Comparison of ENCODE assay signal across 22 mouse cellular contexts in the genomic region with DNA sequence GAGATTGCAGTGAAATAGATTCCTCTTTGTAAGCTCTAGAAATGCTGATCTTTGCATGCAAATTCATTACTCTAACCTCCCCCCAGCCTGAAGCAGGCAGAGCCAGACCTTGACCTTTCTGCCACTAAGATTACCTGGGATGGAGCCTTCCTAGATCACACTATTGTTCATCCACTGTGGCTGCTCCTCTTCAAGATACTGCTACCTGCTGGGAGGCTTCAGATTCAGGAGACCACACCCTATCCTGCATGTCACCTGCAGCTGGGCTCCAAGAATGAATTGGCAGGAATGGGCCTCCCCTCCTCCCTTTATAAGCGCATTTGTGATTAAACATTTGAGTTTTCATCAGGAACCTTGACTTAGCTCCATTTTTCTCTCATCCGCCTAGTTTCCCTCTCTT.
DNase-seq lines count a peak whose midpoint lies in the region; TF ChIP-seq lines count a peak whose summit lies in the region.
"Had no signal": no experiment of that assay in that cellular context is flagged by ENCODE, and none has a peak within 500 bp of the region (broad histone marks: within the 10 kb centered on the region; RNA-seq: fewer than 3 reads in every experiment).

No protein-coding gene starts in this region.

- no peaks in the 10 kb centered on the region for H3K9me3 ChIP-seq in ES-Bruce4 (replicated peaks; ENCODE audit: control insufficient read depth, insufficient read depth, low read length, poor library complexity, severe bottlenecking)
- H3K9me3 ChIP-seq: embryonic facial prominence, embryonic 10.5 days; embryonic facial prominence, embryonic 12.5 days; forebrain, embryonic 13.5 days; forebrain, embryonic 15.5 days; G1E had no signal

- no peak for TF ChIP-seq CTCF in ES-Bruce4 (IDR thresholded peaks at IDR 0.05; ENCODE audit: low read depth, low read length)

- DNase-seq in ES-CJ7 (ENCODE audit: low read depth, low spot score) = peak; percentile 88
- peak; percentile 91 for DNase-seq in R1 (ENCODE audit: low read depth, low spot score)
- DNase-seq in ZHBTc4 (ENCODE audit: low read depth, low spot score) = peak; percentile 45
- no peak for DNase-seq in gastrocnemius, postnatal 25 days
- DNase-seq in thymus, postnatal 10 days (ENCODE audit: low spot score in 2 of 2) = no peak
- no peak for DNase-seq in urinary bladder, adult 18-20 months (ENCODE audit: low spot score in 2 of 2)
- DNase-seq: adrenal gland, adult 2 months; adrenal gland, postnatal 10 days; adrenal gland, postnatal 25 days; cerebellum, adult 11-12 months; cerebellum, adult 2 months; cerebellum, adult 9-10 months; cerebellum, postnatal 10 days; cerebellum, postnatal 25 days; forebrain, postnatal 0 days had no signal

- no peaks in the 10 kb centered on the region for H3K4me1 ChIP-seq in ES-Bruce4 (ENCODE audit: control insufficient read depth, insufficient read depth, low read length)
- H3K4me1 ChIP-seq: embryonic facial prominence, embryonic 10.5 days; embryonic facial prominence, embryonic 12.5 days; forebrain, embryonic 13.5 days; forebrain, embryonic 15.5 days had no signal

- H3K9ac ChIP-seq in ES-Bruce4 (ENCODE audit: low read depth, poor library complexity, severe bottlenecking) = no peak overlapping the region
- H3K9ac ChIP-seq: embryonic facial prominence, embryonic 12.5 days; forebrain, embryonic 13.5 days; forebrain, embryonic 15.5 days; forebrain, postnatal 0 days had no signal

- TF ChIP-seq POLR2A in ES-Bruce4 (IDR thresholded peaks at IDR 0.05; ENCODE audit: insufficient read depth, low read length) = no peak

- TF ChIP-seq EP300 in ES-Bruce4 (IDR thresholded peaks at IDR 0.05; ENCODE audit: insufficient read depth, low read depth, low read length) = peak; percentile 54; the same call in 1 of the 2 replicates

- no peak overlapping the region for H3K4me3 ChIP-seq in ES-Bruce4 (ENCODE audit: low read depth, low read length)
- H3K4me3 ChIP-seq: embryonic facial prominence, embryonic 10.5 days; embryonic facial prominence, embryonic 12.5 days; forebrain, embryonic 13.5 days; forebrain, embryonic 15.5 days had no signal

- H3K27ac ChIP-seq in ES-Bruce4 (ENCODE audit: insufficient read depth, low read length) = no peak overlapping the region
- H3K27ac ChIP-seq: embryonic facial prominence, embryonic 10.5 days; embryonic facial prominence, embryonic 12.5 days; forebrain, embryonic 13.5 days; forebrain, embryonic 15.5 days had no signal

- H3K36me3 ChIP-seq in ES-Bruce4 (ENCODE audit: control insufficient read depth, insufficient read depth, low read length, poor library complexity, severe bottlenecking) = no peaks in the 10 kb centered on the region
- H3K36me3 ChIP-seq: embryonic facial prominence, embryonic 10.5 days; embryonic facial prominence, embryonic 12.5 days; forebrain, embryonic 15.5 days; G1E had no signal

- H3K27me3 ChIP-seq in ES-Bruce4 (ENCODE audit: control insufficient read depth, insufficient read depth, low read length, poor library complexity, severe bottlenecking) = no peaks in the 10 kb centered on the region
- H3K27me3 ChIP-seq: embryonic facial prominence, embryonic 12.5 days; forebrain, embryonic 13.5 days; forebrain, embryonic 15.5 days; Patski had no signal

Comparison
In these comparisons a context has a peak if more than half of its experiments do, and no peak if none do; other contexts are left out.
1. DNase-seq: peak in ES-CJ7 (single experiment), R1 (single experiment) and ZHBTc4 (single experiment); none in gastrocnemius, postnatal 25 days (single experiment), thymus, postnatal 10 days (0 of 2) and urinary bladder, adult 18-20 months (0 of 2).